Mouse (Mus musculus) T-cell, adult 2 months (primary cell): ENCODE measurements around the gene Gjc3.

Experiments used
- DNase-seq: peaks from one replicate; pipeline ENCODE4 v3.0.0; 2022; ENCODE audit warnings: low spot score

Gene Gjc3

DNA sequence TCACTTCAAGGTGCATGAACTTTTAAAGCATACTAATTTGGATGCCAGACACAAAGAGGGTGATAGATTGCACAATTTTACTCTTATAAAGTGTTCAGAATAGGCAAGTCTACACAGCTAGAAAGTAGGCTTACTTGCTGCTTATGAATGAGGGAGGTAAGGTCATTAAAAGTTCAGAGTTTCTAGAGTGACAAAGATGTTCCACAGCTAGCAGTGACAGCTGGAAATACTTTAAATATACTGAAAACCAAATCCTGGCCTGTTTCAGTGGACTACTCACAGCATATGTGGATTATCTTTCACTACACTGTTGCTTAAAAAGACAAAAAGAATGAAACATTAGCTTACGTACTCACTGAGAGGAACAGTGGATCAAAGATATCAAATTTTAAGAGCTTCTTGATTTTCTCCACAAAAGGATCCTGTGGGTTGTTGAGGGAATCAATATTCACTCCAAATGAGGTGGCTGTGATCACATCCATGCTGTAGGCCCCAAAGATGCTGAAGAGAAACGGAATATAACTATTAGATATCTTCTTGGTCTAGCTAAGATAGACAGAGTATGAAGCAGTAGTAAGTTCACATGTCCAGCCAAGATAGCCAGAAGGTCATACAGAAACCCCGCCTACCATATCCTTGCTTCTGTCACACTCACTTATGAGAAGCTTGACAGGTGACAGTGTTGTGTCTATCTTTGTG, 53.2 kb downstream of the Gjc3 start:
- no peak for DNase-seq
